Mouse (Mus musculus) thymus, adult 2 months (tissue): Measurements from ENCODE around the gene Sod2. TPM values are rescaled to one million over a fixed set of nuclear protein-coding genes. Genes with fewer than 3 reads are reported as not detected.
"Not testable (repeated sequence)": the region's sequence is repeated elsewhere in the genome, so short reads cannot be mapped to it uniquely, and the experiment has no call there.

Experiments
- DNase-seq: peaks from one replicate; pipeline ENCODE4 v3.0.0; 2021
- H3K27ac ChIP-seq: fragments of 200-500 bp; 2 replicates; pipeline ENCODE4 v1.5.1; 2012; ENCODE audit warnings: low read length, control low read depth; ENCODE audit not compliant: control insufficient read depth, insufficient read depth
- H3K27me3 ChIP-seq: fragments of 200-500 bp; 2 replicates; pipeline ENCODE4 v1.6.1; 2012; ENCODE audit warnings: mild to moderate bottlenecking, low read length, moderate library complexity, mixed read lengths; ENCODE audit not compliant: control insufficient read depth, insufficient read depth
- H3K36me3 ChIP-seq: fragments of 200-500 bp; 2 replicates; pipeline ENCODE4 v1.6.1; 2012; ENCODE audit warnings: mild to moderate bottlenecking, low read length, moderate library complexity; ENCODE audit not compliant: control insufficient read depth, insufficient read depth
- H3K4me1 ChIP-seq: fragments of 200-500 bp; replicated peaks from 2 replicates; pipeline ENCODE4 v1.6.1; 2012; ENCODE audit warnings: low read length; ENCODE audit not compliant: control insufficient read depth, insufficient read depth
- H3K4me3 ChIP-seq: fragments of 200-500 bp; 2 replicates; pipeline ENCODE4 v1.5.1; 2012; ENCODE audit warnings: mild to moderate bottlenecking, low read length, control low read depth, moderate library complexity; ENCODE audit not compliant: control insufficient read depth, insufficient read depth
- CTCF ChIP-seq: fragments of 200-500 bp; IDR thresholded peaks from 2 replicates; pipeline ENCODE4 v1.5.1; 2012; ENCODE audit warnings: mild to moderate bottlenecking, control low read depth, low read length, moderate library complexity, borderline replicate concordance; ENCODE audit not compliant: control insufficient read depth, poor library complexity, insufficient read depth; ENCODE audit errors: extremely low read depth
- POLR2A ChIP-seq: fragments of 200-500 bp; IDR thresholded peaks from 2 replicates; pipeline ENCODE4 v1.6.1; 2012; ENCODE audit warnings: mild to moderate bottlenecking, low read length, control low read depth, moderate library complexity; ENCODE audit not compliant: control insufficient read depth, poor library complexity, insufficient read depth; ENCODE audit errors: extremely low read depth
- WGBS: fragments of 180-500 bp; shearing (Covaris S2); methylation state at CpG from one replicate; pipeline ENCODE4 v1.1.7; 2018; 5-methylcytosine and 5-hydroxymethylcytosine counted together
- polyA plus RNA-seq: library from polyadenylated mRNA; depleted of rRNA; stranded (reverse); fragments of >200 nt; gene quantifications from 2 replicates; pipeline ENCODE4 v1.2.3, GENCODE M21; 2012

Gene Sod2
- polyA plus RNA-seq, 1 experiment = 256 TPM

- no peak overlapping the region for H3K27ac ChIP-seq
- TF ChIP-seq POLR2A (no peak), CTCF (no peak)
- H3K4me1 ChIP-seq = peaks cover 7% of the 10 kb centered on the region
- no peak for DNase-seq
- no peaks in the 10 kb centered on the region for H3K27me3 ChIP-seq
- H3K36me3 ChIP-seq = 0 out of 2 replicates have a peak, but pooled peaks cover 6% of the 10 kb centered on the region
- peak overlapping the region; percentile 70 for H3K4me3 ChIP-seq
- 2% methylated on average over 10 of the region's 10 CpGs for WGBS
These were observed 1.9 kb downstream of the Sod2 start for GRCm38 (mm10) chr17:13008528-13008927.

- no peaks in the 10 kb centered on the region for H3K27me3 ChIP-seq
- peaks cover 7% of the 10 kb centered on the region for H3K4me1 ChIP-seq
- peak; percentile 39 for DNase-seq
- H3K27ac ChIP-seq = no peak overlapping the region
- peaks cover 17% of the 10 kb centered on the region for H3K36me3 ChIP-seq
- no peak overlapping the region for H3K4me3 ChIP-seq
- no peak for TF ChIP-seq POLR2A
- WGBS = 17% methylated on average over 3 of the region's 3 CpGs
These were observed 3.2 kb downstream of the Sod2 start for GRCm38 (mm10) chr17:13009887-13010286.

GRCm38 (mm10) chr17:13013316-13013715 is 6.7 kb downstream of the Sod2 start:
- Histone ChIP-seq H3K27ac (no peak overlapping the region), H3K4me1 (peaks cover 4% of the 10 kb centered on the region), H3K27me3 (no peaks in the 10 kb centered on the region), H3K36me3 (peaks cover 21% of the 10 kb centered on the region), H3K4me3 (no peak overlapping the region)
- TF ChIP-seq CTCF (no peak), POLR2A (no peak)
- WGBS = 89% methylated on average over 3 of the region's 3 CpGs
- DNase-seq = no peak

- not testable (repeated sequence) for H3K27ac ChIP-seq, H3K4me3 ChIP-seq, H3K36me3 ChIP-seq, H3K4me1 ChIP-seq, H3K27me3 ChIP-seq, DNase-seq
- WGBS = 97% methylated on average over 4 of the region's 12 CpGs
These were observed 30.1 kb downstream of the Sod2 start for GRCm38 (mm10) chr17:13036627-13037192.

- H3K27me3 ChIP-seq, H3K27ac ChIP-seq, H3K4me1 ChIP-seq, H3K36me3 ChIP-seq, H3K4me3 ChIP-seq: not testable (repeated sequence)
- peak; percentile 35 for DNase-seq
- 29% methylated on average over 4 of the region's 4 CpGs for WGBS
These were observed 37.4 kb downstream of the Sod2 start for GRCm38 (mm10) chr17:13043846-13044673.

- H3K27ac ChIP-seq, DNase-seq, H3K36me3 ChIP-seq, H3K4me1 ChIP-seq, H3K27me3 ChIP-seq, H3K4me3 ChIP-seq: not testable (repeated sequence)
- WGBS = 71% methylated on average over 3 of the region's 8 CpGs
These were observed 45.6 kb downstream of the Sod2 start, which contains the start of gene Gpr31b for GRCm38 (mm10) chr17:13052124-13052813. Gene Gpr31b, minus strand, starts transcription at chr17:13052296.

GRCm38 (mm10) chr17:13060804-13061203 is 54.2 kb downstream of the Sod2 start, which contains the start of gene Tcp10b:
Gene Tcp10b, plus strand, starts transcription at chr17:13061104.
- WGBS = 89% methylated on average over 4 of the region's 4 CpGs
- not testable (repeated sequence) for DNase-seq, H3K4me3 ChIP-seq, H3K27me3 ChIP-seq, H3K36me3 ChIP-seq, H3K27ac ChIP-seq, H3K4me1 ChIP-seq

GRCm38 (mm10) chr17:13062882-13063281 is 56.2 kb downstream of the Sod2 start:
- H3K4me3 ChIP-seq, DNase-seq, H3K4me1 ChIP-seq, H3K27me3 ChIP-seq, H3K36me3 ChIP-seq, H3K27ac ChIP-seq: not testable (repeated sequence)
- 96% methylated on average over 6 of the region's 7 CpGs for WGBS

- 97% methylated on average over 2 of the region's 4 CpGs for WGBS
- H3K4me1 ChIP-seq, DNase-seq, H3K27ac ChIP-seq, H3K27me3 ChIP-seq, H3K36me3 ChIP-seq, H3K4me3 ChIP-seq: not testable (repeated sequence)
These were observed 61.3 kb downstream of the Sod2 start for GRCm38 (mm10) chr17:13067864-13068385.

GRCm38 (mm10) chr17:13069227-13069626 is 62.6 kb downstream of the Sod2 start:
- H3K4me3 ChIP-seq, H3K36me3 ChIP-seq, H3K4me1 ChIP-seq, DNase-seq, H3K27ac ChIP-seq, H3K27me3 ChIP-seq: not testable (repeated sequence)
- 6% methylated on average over 5 of the region's 5 CpGs for WGBS
